Mouse (Mus musculus): ENCODE measurements around the gene Rabl2. TPM values are rescaled to one million over a fixed set of nuclear protein-coding genes. Genes with fewer than 3 reads are reported as not detected.
A peak's percentile ranks its signal among the peaks of the same experiment; 100 is the strongest.

Rabl2 gene
- polyA plus RNA-seq, 1 experiment from 2014 or later, result 10.3 TPM

DNA sequence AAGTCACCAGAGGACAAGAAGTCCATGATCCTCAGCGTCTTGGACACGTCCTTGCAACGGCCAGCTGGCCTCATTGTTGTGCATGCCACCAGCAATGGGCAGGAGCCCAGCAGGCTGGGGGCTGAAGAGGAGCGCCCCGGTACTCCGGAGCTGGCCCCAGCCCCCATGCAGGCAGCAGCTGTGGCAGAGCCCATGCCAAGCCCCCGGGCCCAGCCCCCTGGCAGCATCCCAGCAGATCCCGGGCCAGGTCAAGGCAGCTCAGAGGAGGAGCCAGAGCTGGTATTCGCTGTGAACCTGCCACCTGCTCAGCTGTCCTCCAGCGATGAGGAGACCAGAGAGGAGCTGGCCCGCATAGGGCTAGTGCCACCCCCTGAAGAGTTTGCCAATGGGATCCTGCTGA lies 42.9 kb downstream of the Rabl2 start:
- Histone ChIP-seq H3K27ac (no peak overlapping the region), H3K4me1 (no peaks in the 10 kb centered on the region), H3K4me2 (no peak overlapping the region), H3K4me3 (0 out of 2 replicates have a peak overlapping the region, but pooled peaks have one; percentile 19), H3K27me3 (replicated peaks) (peaks cover 9% of the 10 kb centered on the region; the same call in 1 of the 2 replicates), H3K36me3 (peaks cover 35% of the 10 kb centered on the region), H3K9me3 (replicated peaks) (no peaks in the 10 kb centered on the region), H3K9ac (no peak overlapping the region)
- 74% methylated on average over 11 of the region's 11 CpGs for WGBS (ENCODE audit: insufficient replicate concordance)
- no peak for ATAC-seq

DNA sequence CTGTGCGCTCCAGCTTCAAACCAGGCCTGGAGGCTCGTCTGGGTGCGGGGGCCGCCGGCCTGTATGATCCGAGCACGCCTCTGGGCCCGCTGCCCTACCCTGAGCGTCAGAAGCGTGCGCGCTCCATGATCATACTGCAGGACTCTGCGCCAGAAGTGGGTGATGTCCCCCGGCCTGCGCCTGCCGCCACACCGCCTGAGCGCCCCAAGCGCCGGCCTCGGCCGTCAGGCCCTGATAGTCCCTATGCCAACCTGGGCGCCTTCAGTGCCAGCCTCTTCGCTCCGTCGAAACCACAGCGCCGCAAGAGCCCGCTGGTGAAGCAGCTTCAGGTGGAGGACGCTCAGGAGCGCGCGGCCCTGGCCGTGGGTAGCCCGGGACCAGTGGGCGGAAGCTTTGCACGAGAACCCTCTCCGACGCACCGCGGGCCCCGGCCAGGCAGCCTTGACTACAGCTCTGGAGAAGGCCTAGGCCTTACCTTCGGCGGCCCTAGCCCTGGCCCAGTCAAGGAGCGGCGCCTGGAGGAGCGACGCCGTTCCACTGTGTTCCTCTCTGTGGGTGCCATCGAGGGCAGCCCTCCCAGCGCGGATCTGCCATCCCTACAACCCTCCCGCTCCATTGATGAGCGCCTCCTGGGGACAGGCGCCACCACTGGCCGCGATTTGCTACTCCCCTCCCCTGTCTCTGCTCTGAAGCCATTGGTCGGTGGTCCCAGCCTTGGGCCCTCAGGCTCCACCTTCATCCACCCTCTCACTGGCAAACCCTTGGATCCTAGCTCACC lies 43.7 kb downstream of the Rabl2 start:
- Histone ChIP-seq H3K4me3 (peak overlapping the region; percentile 19), H3K4me1 (no peaks in the 10 kb centered on the region), H3K36me3 (peaks cover 43% of the 10 kb centered on the region), H3K27ac (no peak overlapping the region), H3K27me3 (replicated peaks) (peaks cover 9% of the 10 kb centered on the region; the same call in 1 of the 2 replicates), H3K4me2 (peak overlapping the region; percentile 55), H3K9ac (no peak overlapping the region), H3K9me3 (replicated peaks) (no peaks in the 10 kb centered on the region)
- peak; percentile 45 for ATAC-seq
- WGBS (ENCODE audit: insufficient replicate concordance), result 80% methylated on average over 58 of the region's 58 CpGs

DNA sequence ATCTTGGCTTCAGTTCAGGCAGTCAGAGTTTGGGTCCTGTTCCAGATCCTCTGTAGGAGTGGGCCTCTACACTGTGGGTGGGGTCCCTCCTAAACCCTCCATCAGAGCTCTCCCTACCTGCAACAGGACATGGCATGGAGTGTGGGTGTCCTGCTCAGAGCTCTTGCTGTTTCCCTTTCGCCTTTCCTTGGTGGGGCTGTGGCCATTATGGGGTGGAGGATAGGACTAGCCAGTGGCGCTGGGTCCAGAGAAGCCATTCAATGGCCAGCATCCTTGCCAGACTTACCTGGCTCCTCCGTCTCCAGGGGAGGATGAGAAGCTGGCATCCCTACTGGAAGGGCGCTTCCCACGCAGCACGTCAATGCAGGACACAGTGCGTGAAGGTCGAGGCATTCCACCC lies 44.4 kb downstream of the Rabl2 start:
- H3K36me3 ChIP-seq, result peaks cover 47% of the 10 kb centered on the region
- WGBS (ENCODE audit: insufficient replicate concordance), result 61% methylated on average over 8 of the region's 8 CpGs
- peak overlapping the region; percentile 55 for H3K4me2 ChIP-seq
- H3K9me3 ChIP-seq (replicated peaks), result no peaks in the 10 kb centered on the region
- H3K27me3 ChIP-seq (replicated peaks), result peaks cover 9% of the 10 kb centered on the region; the same call in 1 of the 2 replicates
- H3K9ac ChIP-seq, result no peak overlapping the region
- H3K27ac ChIP-seq, result no peak overlapping the region
- H3K4me3 ChIP-seq, result no peak overlapping the region
- ATAC-seq, result no peak
- H3K4me1 ChIP-seq, result no peaks in the 10 kb centered on the region

DNA sequence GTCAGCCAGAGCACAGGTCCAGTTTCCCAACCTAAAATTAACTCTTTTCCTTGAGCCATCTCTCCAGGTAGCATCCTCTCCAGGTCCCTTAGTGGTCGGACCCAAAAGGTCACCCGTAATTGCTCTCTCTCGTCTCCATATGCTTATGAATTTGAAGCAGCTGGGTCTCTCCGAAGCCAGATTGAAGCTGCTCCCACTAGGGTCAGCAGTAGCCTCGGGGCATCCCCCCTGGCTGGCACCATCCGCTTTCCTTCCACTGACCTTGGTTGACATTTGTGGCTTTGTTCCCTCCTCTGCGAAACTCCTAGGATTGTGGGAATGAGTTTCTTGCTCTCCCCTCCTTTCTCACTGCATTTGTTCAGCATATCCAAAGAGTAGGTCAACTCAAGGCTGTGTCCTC lies 47.6 kb downstream of the Rabl2 start:
- Histone ChIP-seq H3K27me3 (replicated peaks) (peaks cover 9% of the 10 kb centered on the region; the same call in 1 of the 2 replicates), H3K27ac (no peak overlapping the region), H3K36me3 (peaks cover 51% of the 10 kb centered on the region), H3K4me2 (no peak overlapping the region), H3K4me3 (no peak overlapping the region), H3K9me3 (replicated peaks) (no peaks in the 10 kb centered on the region), H3K9ac (no peak overlapping the region), H3K4me1 (no peaks in the 10 kb centered on the region)
- WGBS (ENCODE audit: insufficient replicate concordance), result 81% methylated on average over 7 of the region's 7 CpGs
- ATAC-seq, result no peak

DNA sequence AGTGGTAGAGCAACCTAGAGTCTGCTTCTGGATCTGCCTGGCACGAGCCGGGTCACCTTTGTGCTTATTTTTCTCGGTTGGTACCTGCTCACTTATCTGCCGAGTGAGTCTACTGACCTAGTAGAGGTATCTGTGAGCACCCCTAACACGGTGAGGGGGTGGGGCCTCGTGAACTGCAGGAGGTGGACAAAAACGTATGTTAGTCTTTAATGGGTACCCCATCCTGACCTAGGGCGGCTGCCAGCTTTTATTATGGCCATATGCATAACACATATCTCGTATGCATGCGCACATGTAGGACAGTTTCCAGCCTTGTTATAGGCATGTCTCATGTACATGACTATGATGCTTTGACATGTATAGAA lies 57.9 kb downstream of the Rabl2 start:
- H3K27ac ChIP-seq, result no peak overlapping the region
- no peak overlapping the region for H3K4me2 ChIP-seq
- no peak overlapping the region for H3K9ac ChIP-seq
- WGBS (ENCODE audit: insufficient replicate concordance), result 83% methylated on average over 10 of the region's 10 CpGs
- ATAC-seq, result no peak
- H3K9me3 ChIP-seq (replicated peaks), result no peaks in the 10 kb centered on the region
- H3K36me3 ChIP-seq, result peaks cover 20% of the 10 kb centered on the region
- H3K27me3 ChIP-seq (replicated peaks), result no peaks in the 10 kb centered on the region
- no peaks in the 10 kb centered on the region for H3K4me1 ChIP-seq
- H3K4me3 ChIP-seq, result no peak overlapping the region

DNA sequence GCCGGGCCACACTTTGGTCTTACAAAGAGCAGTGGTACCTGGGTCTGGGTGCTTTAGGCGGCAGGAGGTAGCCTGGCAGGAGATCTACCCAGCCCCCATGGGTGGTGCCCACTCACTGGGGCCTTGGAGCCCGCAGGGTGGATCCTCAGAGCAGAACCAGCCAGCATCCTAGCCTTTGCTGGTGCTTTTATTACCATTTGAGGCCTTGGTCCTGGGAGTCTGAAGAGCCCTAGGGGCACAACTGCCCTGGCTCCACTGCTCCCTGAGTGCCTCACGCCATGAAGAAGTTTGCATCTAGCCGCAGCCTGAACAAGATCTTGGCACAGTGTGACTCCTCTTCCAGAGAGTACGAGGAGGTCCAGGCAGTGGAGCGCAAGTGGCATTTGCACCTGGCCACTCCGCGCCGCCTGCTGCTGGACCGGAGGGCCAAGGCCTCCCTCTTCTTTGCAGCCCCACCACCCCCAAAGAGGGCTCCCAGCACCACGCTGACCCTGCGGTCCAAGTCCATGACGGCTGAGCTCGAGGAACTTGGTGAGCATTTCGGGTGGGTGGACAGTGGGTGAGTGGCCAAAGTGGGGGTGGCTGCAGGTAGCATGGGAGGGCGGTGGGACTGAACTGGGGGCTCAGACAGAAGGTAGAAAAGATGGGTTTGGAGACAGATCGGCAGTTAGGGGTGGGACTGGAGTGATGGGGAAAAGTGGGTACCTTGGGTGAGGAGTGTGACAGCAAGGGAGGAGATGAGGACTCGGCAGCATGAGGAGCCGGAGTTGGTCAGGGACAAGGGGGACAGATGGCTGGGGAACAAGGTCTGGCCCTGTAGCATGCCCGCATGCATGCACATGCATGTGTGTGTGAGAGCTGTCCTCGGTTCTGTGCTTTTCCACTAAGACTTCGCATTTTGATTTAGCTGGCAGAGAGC lies 58.5 kb downstream of the Rabl2 start:
- H3K27ac ChIP-seq, result no peak overlapping the region
- no peak overlapping the region for H3K4me3 ChIP-seq
- WGBS (ENCODE audit: insufficient replicate concordance), result 82% methylated on average over 23 of the region's 23 CpGs
- peaks cover 20% of the 10 kb centered on the region for H3K36me3 ChIP-seq
- H3K9ac ChIP-seq, result no peak overlapping the region
- no peaks in the 10 kb centered on the region for H3K4me1 ChIP-seq
- H3K4me2 ChIP-seq, result no peak overlapping the region
- no peaks in the 10 kb centered on the region for H3K9me3 ChIP-seq (replicated peaks)
- H3K27me3 ChIP-seq (replicated peaks), result no peaks in the 10 kb centered on the region
- no peak for ATAC-seq

Other genes with a start within 250 kb of the Rabl2 start
- 36.2 and 41.1 TPM in 2 replicates for gene Lmf2, start 236.3 kb downstream of the Rabl2 start, polyA plus RNA-seq (2016; fragmentation: Nextera tagmentation; extraction: Ambion mirVana)
- 134 TPM in 2 replicates for gene Ncaph2, start 236.2 kb downstream of the Rabl2 start, polyA plus RNA-seq (2016; fragmentation: Nextera tagmentation; extraction: Ambion mirVana)
- gene Sco2, start 218.1 kb downstream of the Rabl2 start, polyA plus RNA-seq (2016; fragmentation: Nextera tagmentation; extraction: Ambion mirVana), result 4.9 and 5.6 TPM in 2 replicates
- 0.62 and 0.75 TPM in 2 replicates for gene Tymp, start 214.9 kb downstream of the Rabl2 start, polyA plus RNA-seq (2016; fragmentation: Nextera tagmentation; extraction: Ambion mirVana)
- gene Odf3b, start 212.6 kb downstream of the Rabl2 start, polyA plus RNA-seq (2016; fragmentation: Nextera tagmentation; extraction: Ambion mirVana), result 0.50 and 0.65 TPM in 2 replicates
- gene Klhdc7b, start 207.0 kb downstream of the Rabl2 start, polyA plus RNA-seq (2016; fragmentation: Nextera tagmentation; extraction: Ambion mirVana), result not detected in 2 replicates
- not detected in 2 replicates for gene Syce3, start 181.4 kb downstream of the Rabl2 start, polyA plus RNA-seq (2016; fragmentation: Nextera tagmentation; extraction: Ambion mirVana)
- gene Cpt1b, start 166.1 kb downstream of the Rabl2 start, polyA plus RNA-seq (2016; fragmentation: Nextera tagmentation; extraction: Ambion mirVana), result 2.0 and 2.3 TPM in 2 replicates
- 2.1 and 2.3 TPM in 2 replicates for gene C730034F03Rik, start 162.3 kb downstream of the Rabl2 start, polyA plus RNA-seq (2016; fragmentation: Nextera tagmentation; extraction: Ambion mirVana)
- gene Gm44502, start 162.2 kb downstream of the Rabl2 start, polyA plus RNA-seq (2016; fragmentation: Nextera tagmentation; extraction: Ambion mirVana), result not detected in 2 replicates
- 29.0 and 30.4 TPM in 2 replicates for gene Chkb, start 162.0 kb downstream of the Rabl2 start, polyA plus RNA-seq (2016; fragmentation: Nextera tagmentation; extraction: Ambion mirVana)
- gene Mapk8ip2, start 138.0 kb downstream of the Rabl2 start, polyA plus RNA-seq (2016; fragmentation: Nextera tagmentation; extraction: Ambion mirVana), result 0.05 and 0.13 TPM in 2 replicates
- 6.6 and 7.0 TPM in 2 replicates for gene Arsa, start 114.5 kb downstream of the Rabl2 start, polyA plus RNA-seq (2016; fragmentation: Nextera tagmentation; extraction: Ambion mirVana)
- gene Shank3, start 92.3 kb downstream of the Rabl2 start, polyA plus RNA-seq (2016; fragmentation: Nextera tagmentation; extraction: Ambion mirVana), result 0.81 and 1.4 TPM in 2 replicates
- not detected in 2 replicates for gene Acr, start 23.6 kb downstream of the Rabl2 start, polyA plus RNA-seq (2016; fragmentation: Nextera tagmentation; extraction: Ambion mirVana)
- gene Syt10, start 249.9 kb upstream of the Rabl2 start, polyA plus RNA-seq (2016; fragmentation: Nextera tagmentation; extraction: Ambion mirVana), result not detected in 2 replicates